Mouse (Mus musculus): Measurements from ENCODE around the gene Tmem190. TPM values are rescaled to one million over a fixed set of nuclear protein-coding genes. Genes with fewer than 3 reads are reported as not detected.
"Not testable (repeated sequence)": the region's sequence is repeated elsewhere in the genome, so short reads cannot be mapped to it uniquely, and the experiment has no call there.

Tmem190 gene
- total RNA-seq, 2 experiments from 2014 or later, result not detected

DNA sequence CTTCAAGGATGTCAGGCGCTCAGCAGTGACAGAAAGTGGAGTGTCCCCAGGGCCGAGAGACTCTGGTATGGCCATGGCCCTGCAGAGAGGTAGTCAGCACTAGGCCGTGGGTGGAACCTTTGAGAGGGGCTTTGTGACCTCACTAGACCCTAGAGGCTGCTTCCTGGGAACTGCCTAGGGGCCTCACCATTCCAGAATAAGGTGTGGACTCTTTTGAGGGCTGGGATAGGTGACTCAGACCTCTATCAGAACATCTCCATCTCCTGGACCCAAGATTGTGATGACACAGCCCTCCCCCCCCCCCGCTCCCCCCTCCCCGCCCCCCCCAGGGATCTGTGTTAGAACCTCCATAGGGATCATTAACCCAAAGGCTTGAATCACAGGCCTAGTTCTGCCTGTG is 11.5 kb upstream of the Tmem190 start, which contains the start of gene Fam71e2:
Gene Fam71e2, minus strand, starts transcription at position 101 of the 400 bp plus-strand sequence.
- ATAC-seq (ENCODE audit: poor library complexity, severe bottlenecking), result no peak

DNA sequence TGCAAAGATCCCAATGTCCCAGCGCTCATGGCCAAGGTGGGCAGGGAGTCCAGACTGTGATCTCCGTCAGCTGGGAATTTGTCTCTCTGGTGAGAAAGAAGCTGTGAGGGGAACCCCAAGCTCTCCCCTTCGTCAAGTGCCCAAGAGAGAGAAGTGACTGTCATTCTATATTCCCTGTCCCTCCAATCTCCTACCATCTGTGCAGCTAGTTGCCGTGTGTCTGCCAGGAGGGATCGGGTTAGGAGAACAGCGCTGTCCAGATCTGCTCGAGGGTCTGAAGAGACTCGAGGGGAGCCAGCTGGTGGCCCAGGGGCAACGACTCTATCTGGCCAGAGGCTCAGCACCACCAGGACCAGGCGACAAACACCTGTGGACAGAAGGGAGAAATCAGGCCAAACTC is 6.6 kb upstream of the Tmem190 start:
- no peak for ATAC-seq (ENCODE audit: poor library complexity, severe bottlenecking)

DNA sequence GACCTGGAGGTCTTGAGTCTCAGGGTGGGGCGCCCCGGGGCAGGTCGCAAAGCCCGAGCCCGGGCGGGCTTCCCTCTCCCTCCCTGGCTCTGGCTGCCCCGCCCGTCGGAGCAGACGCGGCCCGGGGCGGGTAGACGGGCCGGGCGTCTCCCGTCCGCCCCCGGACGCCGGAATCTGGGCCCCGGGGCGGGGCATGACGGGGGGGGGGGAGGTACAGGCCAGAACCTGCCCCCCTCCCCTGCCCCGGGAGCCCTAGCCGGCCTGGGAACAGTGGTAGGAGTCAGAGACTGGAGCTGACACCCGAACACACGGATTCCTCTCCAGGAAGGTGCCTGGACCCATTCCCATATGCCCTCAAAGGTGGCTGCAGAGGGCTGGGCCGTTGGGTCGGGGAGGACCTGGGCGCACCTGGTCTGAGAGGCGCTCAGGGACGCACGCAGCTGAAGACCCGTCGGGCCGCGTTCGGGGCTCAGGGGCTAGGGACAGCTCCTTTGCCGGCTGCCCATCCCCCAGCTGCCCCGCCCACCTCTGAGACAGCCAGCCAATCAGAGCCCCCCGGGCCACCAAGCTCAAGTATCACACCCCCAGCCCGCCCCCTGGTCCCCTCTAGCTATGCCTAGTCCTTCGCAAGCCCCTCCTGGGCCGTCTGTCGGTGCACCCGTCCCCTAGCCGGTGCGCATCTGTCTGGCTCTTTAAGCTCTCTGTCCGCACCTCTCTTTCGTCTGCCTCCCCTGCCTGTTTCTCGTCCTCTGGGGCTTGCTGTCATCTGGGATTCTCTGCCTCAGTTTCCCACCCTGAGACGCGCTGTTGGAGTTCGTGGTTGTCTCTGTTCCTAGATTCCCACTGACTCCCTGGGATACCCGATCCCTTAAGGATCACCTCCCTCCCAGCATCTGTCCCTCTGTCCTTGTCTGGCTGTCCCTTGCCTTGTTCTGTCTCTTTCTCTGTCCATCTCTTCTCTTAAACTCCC is 5.6 kb upstream of the Tmem190 start:
- no peak for ATAC-seq (ENCODE audit: poor library complexity, severe bottlenecking)

DNA sequence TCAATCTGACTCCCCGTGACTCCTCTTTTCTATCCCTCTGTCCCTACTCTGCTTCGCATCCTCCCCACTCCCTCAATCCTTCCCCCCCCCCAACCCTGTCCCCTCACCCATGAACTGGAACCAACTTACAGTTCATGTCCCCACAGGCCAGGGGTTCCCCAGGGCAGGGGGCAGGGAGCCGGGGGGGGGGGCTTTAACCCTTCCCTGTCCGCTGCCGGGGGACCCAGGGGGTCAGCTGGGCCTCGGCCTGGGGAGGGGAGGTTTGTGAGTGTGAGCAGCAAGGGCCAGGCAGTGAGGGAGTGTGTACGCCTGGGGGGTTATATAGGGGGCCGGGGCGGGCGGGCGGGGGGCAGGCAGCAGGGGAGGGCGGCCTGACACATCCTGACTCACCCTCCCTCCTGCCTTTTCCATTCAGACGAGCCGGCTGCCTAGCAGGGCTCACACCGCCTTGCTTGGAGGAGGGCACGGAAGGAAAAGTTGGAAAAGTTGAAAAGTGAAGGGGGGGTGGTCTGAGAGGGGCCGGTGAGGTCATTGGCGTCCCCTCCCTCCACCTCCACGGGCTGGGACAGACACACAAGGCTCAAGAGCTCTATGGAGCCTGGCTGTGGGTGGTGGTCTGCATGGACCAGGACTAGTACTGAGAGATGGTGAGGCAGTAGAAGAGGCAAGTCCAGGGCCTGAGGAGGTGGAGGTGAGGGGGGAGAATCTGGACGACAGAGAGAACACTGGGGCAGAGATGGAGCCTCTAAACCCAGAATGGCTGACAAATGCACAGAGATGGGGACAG is 4.7 kb upstream of the Tmem190 start:
- ATAC-seq (ENCODE audit: poor library complexity, severe bottlenecking), result no peak

DNA sequence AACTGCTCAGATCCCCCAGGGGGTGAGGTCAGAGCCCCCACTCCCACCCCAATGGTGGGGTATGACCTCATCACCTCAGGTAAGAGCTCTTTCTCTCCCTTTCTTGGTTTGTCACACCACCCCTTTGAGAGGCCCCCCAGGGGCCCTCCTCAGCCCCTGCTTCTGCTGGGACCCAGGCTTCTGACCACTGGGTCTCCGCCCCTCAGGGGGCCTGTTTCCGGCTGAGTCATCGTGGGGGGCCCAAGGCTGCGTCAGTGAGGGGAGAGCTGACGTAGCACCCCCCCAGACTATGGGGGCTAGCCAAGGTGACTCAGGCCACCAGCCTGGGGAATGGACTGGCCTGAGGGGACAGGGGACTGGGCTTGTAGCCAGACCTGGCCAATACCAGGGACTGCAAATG is 2.8 kb upstream of the Tmem190 start:
- ATAC-seq (ENCODE audit: poor library complexity, severe bottlenecking), result no peak

DNA sequence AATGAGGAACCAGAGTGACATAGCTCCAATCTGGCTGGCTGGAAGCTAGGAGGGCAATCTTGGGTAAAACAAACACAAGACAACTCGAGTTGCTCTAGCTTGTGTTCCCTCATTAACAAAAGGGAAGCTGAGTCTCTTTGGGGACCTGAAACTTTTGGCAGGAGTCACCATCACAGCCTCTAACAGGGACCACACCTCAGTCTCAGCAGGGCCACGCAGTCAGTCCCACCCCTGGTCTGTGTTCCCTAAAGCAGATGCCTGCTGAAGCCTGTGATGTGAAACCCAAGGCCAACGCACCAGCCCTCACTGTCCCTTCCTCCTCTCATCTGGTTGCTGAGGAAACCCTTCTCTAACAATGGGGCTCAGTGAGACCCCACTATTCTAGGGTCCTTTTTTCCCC is 607 bp upstream of the Tmem190 start:
- peak; percentile 83 for ATAC-seq (ENCODE audit: poor library complexity, severe bottlenecking)

DNA sequence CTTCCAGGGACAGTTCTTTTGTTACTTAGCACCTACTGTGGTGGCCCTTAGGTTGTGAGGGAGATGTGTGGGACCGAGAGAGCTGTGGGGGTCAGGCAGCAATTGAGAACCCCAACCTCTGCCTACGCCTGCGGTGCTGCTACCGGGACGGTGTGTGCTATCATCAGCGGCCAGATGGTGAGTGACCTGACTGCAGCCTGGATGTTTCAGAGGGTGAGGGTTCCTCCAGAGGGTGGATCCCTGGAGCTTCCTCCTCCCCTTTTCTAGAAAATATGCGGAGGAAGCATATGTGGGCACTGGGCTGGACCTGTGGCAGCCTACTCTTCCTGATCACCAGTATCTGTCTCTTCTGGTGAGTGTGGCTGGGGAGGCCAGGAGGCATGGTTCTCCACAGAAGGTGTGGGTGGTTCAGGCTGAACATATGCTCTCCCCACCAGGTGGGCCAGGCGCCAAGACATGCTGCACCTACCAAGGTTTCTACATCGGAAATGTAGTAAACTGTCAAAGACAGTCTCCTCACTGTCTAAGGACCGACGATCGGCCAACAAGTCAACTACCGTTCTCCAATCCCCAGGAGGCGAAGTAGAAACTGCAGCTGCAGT is 1.0 kb downstream of the Tmem190 start:
- ATAC-seq (ENCODE audit: poor library complexity, severe bottlenecking), result 0 out of 2 replicates have a peak, but pooled peaks have one; percentile 8

DNA sequence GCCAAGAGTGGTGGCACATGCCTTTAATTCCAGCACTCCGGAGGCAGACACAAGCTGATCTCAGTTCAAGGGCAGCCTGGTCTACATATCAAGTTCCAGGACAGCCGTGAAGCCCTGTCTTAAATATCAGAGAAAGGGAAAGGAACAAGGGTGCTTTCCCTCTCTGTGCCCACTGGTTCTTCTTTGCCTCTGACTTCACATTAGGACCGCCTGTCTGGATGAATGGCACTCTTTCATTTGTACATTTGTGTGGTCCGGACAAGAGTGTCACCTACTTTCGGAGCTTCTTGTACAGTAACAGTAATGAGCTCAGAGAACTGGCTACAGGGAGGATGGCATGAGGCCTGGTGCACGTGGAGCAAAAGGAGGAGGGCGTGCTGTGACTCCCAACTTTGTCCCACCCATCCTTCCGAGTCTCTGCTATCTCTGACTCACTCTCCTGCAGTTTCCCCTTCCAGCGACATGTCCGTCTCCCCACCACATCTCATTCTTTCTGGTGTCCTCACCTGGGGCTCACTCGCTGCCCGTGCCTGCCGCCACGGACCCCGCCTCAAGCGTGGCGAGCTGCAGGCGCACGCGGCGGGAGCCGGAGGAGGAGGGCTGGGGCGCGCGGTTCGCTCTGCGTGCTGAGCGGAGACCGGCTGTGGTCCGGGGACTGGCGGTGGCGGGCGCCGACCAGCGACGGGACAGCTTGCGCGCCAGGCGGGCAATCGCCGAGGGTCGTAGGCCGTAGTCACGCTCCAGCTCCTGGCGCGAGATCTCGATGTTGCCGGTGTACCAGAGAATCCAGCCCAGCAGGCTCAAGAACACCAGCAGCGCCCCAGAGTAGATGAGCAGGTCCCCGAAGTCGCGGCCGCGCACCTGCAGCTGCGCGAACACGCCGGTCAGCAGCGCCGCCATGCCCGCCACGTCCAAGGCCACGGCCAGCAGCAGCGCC is 6.0 kb downstream of the Tmem190 start:
- ATAC-seq (ENCODE audit: poor library complexity, severe bottlenecking), result peak; percentile 17

DNA sequence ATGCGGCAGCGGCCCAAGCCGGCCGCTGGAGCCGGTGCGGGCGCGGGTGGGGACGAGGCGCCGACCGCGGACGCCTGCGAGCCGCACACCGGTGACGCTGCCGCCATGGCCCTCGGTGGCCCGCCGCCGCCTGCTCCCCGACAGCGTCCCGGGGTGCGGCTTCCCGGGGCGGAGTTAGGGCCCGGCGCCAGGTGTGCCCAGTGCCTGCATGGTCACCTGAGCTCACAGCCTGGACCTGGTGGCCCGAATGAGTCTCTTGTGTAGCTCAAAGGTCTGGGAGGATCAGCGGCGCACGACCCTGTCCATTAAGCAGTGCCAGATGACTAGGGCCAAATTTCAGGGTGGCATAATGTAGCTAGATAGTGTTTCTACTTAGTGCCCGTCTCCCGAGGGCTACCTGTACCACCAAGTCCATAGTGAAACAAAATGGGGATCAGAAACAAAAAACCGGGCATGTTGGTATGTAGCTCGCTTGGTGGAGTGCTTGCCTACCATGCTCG is 6.7 kb downstream of the Tmem190 start, which contains the start of gene Tmem238:
Gene Tmem238, minus strand, starts transcription at position 221 of the 500 bp plus-strand sequence.
- ATAC-seq (ENCODE audit: poor library complexity, severe bottlenecking), result peak; percentile 19

DNA sequence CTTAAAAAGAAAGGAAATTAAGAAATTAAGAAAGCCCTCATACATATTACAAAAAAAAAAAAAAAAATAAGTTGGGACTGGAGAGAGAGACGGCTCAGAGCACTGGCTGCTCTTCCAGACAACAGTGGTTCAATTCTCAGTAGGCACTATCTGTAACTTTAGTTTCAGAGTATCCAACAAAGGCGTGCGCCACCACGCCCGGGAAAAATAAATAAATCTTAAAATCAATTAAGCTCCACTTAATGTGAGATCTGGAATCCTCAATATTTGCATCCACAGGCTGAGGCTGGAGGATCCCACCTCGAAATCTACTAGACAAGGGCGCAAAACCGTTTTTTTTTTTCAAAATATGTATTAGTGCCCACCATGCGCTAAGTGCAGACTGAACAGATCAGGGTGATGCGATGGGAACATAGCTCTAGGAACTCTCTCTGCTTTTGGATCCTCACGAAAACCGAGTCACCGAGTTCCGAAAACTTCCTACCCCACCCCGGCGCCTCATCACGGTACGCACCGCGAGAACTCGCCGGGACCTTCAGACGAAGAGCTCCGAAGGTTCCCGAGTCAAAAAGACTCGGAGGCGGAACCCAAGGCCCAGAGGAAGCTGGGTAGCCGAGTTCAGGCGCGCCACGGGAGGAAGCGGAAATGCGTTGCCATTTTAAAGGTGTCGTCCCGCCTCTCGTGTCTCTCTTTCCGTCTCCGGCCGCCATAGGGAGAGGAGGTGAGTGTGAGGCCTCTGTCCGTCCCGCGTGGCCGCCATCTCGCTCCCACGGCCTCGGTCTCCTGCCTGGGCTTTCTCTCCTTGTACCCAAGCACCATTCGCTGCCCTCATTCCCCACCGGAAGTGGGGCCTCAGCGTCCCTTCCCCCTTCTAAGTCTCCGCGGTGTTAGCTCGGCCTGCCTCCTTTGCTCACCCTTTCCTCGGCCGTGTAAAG is 9.8 kb downstream of the Tmem190 start, which contains the start of gene Rpl28:
Gene Rpl28, plus strand, starts transcription at position 597 of the 935 bp plus-strand sequence.
- ATAC-seq (ENCODE audit: poor library complexity, severe bottlenecking), result peak; percentile 89

DNA sequence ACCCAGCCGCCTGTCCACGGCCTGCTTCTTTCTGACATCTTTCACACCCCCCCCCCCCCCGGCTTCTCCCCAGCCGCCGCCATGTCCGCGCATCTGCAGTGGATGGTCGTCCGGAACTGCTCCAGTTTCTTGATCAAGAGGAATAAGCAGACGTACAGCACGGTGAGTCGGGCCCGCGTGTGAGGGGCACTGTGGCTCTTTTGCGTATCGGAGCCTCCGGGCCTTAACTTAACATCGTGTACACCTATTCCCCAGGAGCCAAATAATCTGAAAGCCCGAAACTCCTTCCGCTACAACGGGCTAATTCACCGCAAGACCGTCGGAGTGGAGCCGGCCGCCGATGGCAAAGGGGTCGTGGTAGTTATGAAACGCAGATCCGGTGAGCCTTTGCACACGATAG is 10.5 kb downstream of the Tmem190 start:
- ATAC-seq (ENCODE audit: poor library complexity, severe bottlenecking), result not testable (repeated sequence)

DNA sequence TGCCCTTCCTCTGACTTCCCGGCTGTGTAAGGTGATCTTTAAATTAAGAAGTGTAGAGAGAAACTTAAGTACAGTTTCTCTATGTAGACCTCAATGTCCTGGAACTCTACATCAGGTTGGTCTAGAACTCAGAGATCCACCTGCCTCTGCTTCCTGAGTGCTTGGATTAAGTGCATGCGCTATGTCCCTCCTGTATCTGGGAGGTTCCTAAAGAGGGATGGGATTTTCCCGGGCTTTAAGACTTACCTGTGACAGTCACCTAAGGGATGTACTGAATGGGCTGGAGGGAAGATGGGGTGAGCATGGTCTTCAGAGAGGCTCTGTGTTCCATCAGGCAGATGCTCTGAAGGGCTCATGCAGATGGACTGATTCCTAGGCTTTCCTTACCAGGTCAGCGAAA is 10.9 kb downstream of the Tmem190 start:
- no peak for ATAC-seq (ENCODE audit: poor library complexity, severe bottlenecking)

DNA sequence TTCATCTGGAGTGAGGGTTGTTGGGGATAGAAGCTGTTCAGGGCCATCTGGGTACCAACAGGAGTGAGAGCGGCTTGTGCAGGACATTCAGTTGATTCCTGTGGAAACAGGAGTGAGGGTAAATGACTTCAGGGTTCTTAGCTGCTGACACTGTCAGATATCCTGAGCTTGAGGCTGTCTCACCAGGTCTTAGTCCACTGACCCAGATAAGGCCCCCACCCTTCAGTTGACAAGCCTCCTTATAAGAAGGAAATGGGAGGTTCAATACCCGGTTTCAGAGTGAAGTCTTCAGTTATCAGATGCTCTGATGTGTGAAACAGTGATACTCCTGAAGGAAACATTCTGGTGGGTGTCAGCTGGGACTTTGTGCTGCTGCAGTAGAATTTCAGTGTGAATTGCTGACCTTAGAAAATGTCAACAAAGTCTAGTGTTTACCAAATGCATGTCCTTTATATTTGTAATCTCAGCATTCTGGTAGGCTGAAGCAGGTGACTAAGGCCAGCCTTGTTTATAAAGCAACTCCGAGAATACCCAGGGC is 12.0 kb downstream of the Tmem190 start:
- no peak for ATAC-seq (ENCODE audit: poor library complexity, severe bottlenecking)

DNA sequence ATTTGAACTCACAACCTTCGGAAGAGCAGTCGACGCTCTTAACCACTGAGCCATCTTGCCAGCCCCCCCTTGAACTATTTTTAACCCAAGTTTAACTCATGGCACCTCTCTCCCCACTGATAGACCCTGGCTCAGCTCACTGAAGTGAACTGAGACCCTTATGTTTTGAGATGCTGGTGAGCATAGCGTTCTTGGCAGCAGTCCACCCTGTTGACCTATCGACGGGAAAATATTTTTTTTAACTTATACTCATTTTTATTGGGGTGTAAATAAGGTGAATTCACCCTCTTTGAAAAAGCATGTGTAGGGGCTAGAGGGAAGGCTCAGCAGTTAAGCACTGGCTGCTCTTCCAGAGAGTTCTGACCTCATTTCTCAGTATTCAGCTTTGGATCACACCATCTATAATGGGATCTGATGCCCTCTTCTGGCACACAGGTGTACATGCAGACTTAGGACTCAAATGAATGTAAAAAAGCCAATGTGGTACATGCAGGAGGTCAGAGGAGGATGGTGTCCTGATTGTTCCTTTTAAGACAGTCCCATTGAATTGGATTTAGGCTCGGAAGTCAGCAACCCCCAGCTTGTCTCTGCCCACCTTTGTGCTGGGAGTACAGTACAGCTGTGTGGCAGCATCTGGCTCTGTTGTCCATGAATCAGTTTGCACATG is 13.2 kb downstream of the Tmem190 start:
- no peak for ATAC-seq (ENCODE audit: poor library complexity, severe bottlenecking)

DNA sequence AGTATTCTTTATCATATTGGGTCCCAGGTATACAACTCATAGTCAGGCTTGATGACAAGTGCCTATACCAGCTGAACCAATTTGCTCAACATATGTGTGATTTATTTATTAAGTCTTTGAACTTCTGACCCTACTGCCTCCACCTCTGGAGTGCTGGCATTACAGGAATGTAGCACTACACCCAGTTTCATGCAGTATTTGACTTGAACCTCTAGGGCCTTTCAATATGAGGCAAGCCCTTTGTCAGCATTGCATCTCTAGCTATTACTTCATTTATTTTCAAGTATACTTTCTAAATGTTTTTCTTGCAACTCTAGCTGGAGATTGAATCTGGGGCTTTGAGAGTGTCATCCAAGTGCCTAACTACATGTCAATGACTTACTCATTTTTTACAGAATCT is 19.5 kb downstream of the Tmem190 start:
- ATAC-seq (ENCODE audit: poor library complexity, severe bottlenecking), result no peak

DNA sequence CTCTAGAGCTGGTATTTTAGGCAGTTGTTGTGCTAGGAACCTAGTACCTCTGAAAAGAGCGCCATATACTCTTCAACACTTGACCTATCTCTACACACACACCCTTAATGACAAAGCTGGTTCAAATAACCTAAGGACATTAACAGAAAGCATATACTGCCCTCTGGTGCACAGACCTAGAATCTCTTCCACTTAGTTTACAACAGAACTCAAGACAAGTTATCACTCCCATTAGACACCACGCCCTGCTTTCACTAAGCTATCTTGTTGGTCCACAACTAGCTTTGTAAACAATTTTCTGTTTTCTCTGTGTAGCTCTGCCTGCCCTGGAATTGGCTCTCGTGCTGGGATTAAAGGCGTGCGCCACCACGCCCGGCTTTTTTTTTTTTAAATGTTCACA is 24.0 kb downstream of the Tmem190 start:
- peak; percentile 83 for ATAC-seq (ENCODE audit: poor library complexity, severe bottlenecking)

DNA sequence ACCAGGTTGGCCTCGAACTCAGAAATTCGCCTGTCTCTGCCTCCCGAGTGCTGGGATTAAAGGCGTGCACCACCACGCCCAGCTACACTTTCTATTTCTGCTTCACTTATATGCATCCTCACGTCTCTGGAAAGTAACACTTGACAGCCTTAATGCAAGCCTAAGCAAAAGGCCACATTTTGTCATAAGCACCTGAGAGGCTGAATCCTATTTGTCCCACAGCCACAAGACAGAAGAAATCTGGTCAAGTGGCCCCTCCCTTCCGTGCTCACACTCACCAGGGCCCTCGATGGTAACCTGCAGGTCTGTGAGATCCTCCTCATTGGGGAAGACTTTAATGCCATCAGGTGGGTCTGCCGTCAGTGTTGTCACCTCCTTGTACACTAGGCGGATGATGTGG is 28.4 kb downstream of the Tmem190 start:
- ATAC-seq (ENCODE audit: poor library complexity, severe bottlenecking), result not testable (repeated sequence)

DNA sequence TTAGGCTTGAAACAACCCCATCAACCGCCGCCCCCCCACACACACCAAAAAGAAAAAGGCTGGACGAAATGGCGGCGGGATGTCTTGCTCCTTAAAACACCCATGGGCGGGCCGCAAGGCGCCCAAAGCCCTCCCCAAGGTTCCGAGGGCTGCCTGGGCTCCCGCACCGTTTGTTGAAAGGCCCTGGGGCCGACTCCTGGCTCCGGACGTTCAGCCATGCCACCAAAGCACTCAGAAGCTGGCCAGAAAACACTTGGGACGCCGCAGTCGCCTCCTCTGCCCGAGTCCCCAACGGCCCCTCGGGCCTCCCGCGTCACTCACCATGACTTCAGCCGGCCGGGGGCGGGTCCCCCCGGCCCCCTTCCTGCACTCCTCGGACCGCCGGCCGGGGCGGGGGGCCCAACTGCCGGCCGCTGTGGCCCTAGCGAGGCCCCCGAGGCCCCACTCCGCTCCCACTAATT is 29.1 kb downstream of the Tmem190 start:
- no peak for ATAC-seq (ENCODE audit: poor library complexity, severe bottlenecking)

All from megakaryocyte, adult 5-6 weeks (primary cell).